Mouse (Mus musculus): ENCODE measurements around the gene Mms19. TPM values are rescaled to one million over a fixed set of nuclear protein-coding genes. Genes with fewer than 3 reads are reported as not detected.

Mms19 gene
- polyA plus RNA-seq (2015; fragmentation: Nextera tagmentation; extraction: Ambion mirVana) = 12.8 and 17.8 TPM in 2 replicates

GRCm38 (mm10) chr19:41980819-41981594 is at the start of gene Mms19:
Gene Mms19 (minus strand): TSS chr19:41981157.

DNA sequence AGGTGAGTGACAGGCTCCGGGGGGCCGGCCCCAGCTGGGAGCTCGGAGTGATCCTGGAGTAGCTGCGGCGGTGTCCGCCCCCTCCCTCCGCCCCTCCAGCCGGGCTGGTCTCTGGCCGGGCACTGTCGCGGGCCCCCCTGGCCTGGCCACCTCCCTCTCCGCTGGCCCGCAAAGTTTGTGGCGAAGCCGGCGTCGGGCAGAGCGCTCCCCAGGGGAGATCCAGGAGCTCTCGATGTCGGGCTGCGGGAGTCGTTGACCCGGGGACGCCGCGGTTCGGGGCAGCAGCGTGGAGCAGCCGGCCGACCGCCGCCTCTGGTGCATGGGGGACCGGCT is 604 bp upstream of the Mms19 start, which contains the start of gene Ubtd1:
Gene Ubtd1, plus strand, starts transcription at position 169 of the 333 bp plus-strand sequence.

GRCm38 (mm10) chr19:41933179-41934086 is 47.5 kb downstream of the Mms19 start, which contains the start of the genes Exosc1 and Zdhhc16:
Gene Exosc1 (minus strand): TSS chr19:41933423.
Gene Zdhhc16 (plus strand): TSS chr19:41933480.

DNA sequence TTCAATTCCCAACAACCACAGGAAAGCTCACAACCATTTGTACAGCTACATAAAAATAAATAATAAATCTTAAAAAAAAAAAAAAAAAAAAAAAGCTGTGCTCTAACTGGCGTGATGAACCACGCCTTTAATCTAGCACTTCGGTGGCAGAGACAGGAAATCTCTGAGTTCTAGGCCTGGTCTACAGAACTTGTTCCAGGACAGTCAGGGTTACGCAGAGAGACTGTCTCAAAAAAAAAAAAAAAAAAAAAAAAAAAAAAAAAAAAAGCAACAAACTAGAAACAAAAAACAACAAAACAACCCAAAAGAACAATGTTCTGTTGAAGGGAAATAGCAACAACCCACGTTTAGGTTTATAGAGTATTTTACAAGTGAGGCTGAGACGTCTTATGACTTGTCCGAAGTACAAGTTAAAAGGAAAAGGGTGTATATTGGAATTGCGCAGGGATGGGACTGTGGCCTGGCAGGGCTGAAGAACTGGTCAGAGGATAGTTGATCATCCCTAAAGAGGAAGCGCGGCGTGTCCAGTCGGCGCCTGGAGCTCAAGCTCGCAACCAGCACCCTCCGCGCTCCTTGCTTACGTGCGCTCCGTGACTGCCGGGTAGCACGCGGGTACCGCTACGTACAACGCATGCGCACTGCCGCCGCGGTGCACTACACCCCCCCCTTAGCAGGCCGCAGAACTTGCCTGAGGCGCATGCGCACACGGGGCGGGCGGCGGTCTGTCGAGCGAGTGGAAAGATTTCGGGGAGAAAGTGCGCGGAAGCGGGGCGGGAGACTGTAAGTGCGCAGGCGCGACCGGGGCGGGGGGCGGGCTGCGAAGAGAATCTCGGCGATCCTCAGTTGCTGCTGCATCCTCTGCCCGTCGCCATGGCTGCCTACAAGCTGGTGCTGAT is 69.5 kb downstream of the Mms19 start, which contains the start of gene Pgam1:
Gene Pgam1, plus strand, starts transcription at position 746 of the 896 bp plus-strand sequence.

DNA sequence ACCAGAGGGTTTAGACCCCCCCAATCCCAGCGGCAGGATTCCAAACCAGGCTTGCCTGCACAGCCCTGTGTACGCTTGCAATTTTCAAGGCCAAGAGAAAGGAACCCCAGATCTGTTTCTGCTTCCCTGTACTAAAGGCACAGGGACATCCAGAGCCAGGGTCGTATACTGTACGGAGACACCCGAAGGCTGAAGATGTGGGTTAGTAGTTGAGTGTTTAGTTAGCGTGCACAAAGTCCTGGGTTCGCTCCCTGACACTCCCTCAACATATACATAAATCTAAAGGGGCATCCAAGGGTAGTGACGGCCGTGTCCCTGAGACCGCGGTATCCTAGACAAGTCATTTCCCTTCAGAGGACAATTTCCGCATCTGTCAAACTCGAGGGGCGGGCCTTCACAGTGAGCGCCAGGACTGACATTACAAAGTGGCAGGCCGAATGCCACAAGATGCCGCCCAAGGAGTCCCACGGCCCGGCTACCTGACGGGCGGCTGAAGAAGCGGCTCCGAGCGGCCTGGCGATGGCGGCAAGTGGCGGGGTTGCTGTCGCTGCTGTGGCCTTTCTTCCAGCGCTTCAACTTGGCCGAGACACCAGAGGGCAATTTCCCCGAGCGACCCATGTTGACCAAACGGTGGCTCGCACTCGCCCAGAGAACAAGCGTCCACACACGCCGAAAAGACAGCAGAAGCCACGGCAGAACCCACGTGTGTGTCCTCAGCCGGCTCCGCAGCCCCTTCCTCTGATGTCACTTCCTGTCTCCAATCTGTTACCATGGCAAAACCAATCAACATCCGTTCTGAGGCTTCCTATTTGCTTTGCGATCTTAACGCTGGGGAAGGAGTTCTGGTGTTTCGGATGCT is 85.3 kb downstream of the Mms19 start, which contains the start of gene Rrp12:
Gene Rrp12, minus strand, starts transcription at position 714 of the 859 bp plus-strand sequence.

Other genes with a start within 250 kb of the Mms19 start
- 1.2 and 2.8 TPM in 2 replicates for gene Slit1, start 237.5 kb downstream of the Mms19 start, polyA plus RNA-seq (2015; fragmentation: Nextera tagmentation; extraction: Ambion mirVana)
- 5.1 and 5.2 TPM in 2 replicates for gene Arhgap19, start 179.1 kb downstream of the Mms19 start, polyA plus RNA-seq (2015; fragmentation: Nextera tagmentation; extraction: Ambion mirVana)
- gene Frat1, start 151.2 kb downstream of the Mms19 start, polyA plus RNA-seq (2015; fragmentation: Nextera tagmentation; extraction: Ambion mirVana) = 9.0 and 10.0 TPM in 2 replicates
- 5.9 and 6.0 TPM in 2 replicates for gene Frat2, start 133.0 kb downstream of the Mms19 start, polyA plus RNA-seq (2015; fragmentation: Nextera tagmentation; extraction: Ambion mirVana)
- gene Rrp12, start 85.0 kb downstream of the Mms19 start, polyA plus RNA-seq (2015; fragmentation: Nextera tagmentation; extraction: Ambion mirVana) = 3.3 and 4.6 TPM in 2 replicates
- 286 and 565 TPM in 2 replicates for gene Pgam1, start 69.2 kb downstream of the Mms19 start, polyA plus RNA-seq (2015; fragmentation: Nextera tagmentation; extraction: Ambion mirVana)
- 50.7 and 62.0 TPM in 2 replicates for gene Exosc1, start 47.7 kb downstream of the Mms19 start, polyA plus RNA-seq (2015; fragmentation: Nextera tagmentation; extraction: Ambion mirVana)
- 46.1 and 53.9 TPM in 2 replicates for gene Zdhhc16, start 47.7 kb downstream of the Mms19 start, polyA plus RNA-seq (2015; fragmentation: Nextera tagmentation; extraction: Ambion mirVana)
- 22.8 and 25.9 TPM in 2 replicates for gene Ubtd1, start 606 bp upstream of the Mms19 start, polyA plus RNA-seq (2015; fragmentation: Nextera tagmentation; extraction: Ambion mirVana)
- 0.87 and 1.7 TPM in 2 replicates for gene Ankrd2, start 54.8 kb upstream of the Mms19 start, polyA plus RNA-seq (2015; fragmentation: Nextera tagmentation; extraction: Ambion mirVana)
- 6.6 and 8.9 TPM in 2 replicates for gene Hoga1, start 64.5 kb upstream of the Mms19 start, polyA plus RNA-seq (2015; fragmentation: Nextera tagmentation; extraction: Ambion mirVana)
- gene 4933411K16Rik, start 71.1 kb upstream of the Mms19 start, polyA plus RNA-seq (2015; fragmentation: Nextera tagmentation; extraction: Ambion mirVana) = not detected in 2 replicates
- gene Morn4, start 105.2 kb upstream of the Mms19 start, polyA plus RNA-seq (2015; fragmentation: Nextera tagmentation; extraction: Ambion mirVana) = 17.2 and 27.5 TPM in 2 replicates
- 23.9 and 33.0 TPM in 2 replicates for gene Pi4k2a, start 109.3 kb upstream of the Mms19 start, polyA plus RNA-seq (2015; fragmentation: Nextera tagmentation; extraction: Ambion mirVana)
- 68.4 and 71.6 TPM in 2 replicates for gene Avpi1, start 147.9 kb upstream of the Mms19 start, polyA plus RNA-seq (2015; fragmentation: Nextera tagmentation; extraction: Ambion mirVana)
- 21.4 and 23.6 TPM in 2 replicates for gene Marveld1, start 166.2 kb upstream of the Mms19 start, polyA plus RNA-seq (2015; fragmentation: Nextera tagmentation; extraction: Ambion mirVana)
- 16.1 and 28.9 TPM in 2 replicates for gene Zfyve27, start 182.8 kb upstream of the Mms19 start, polyA plus RNA-seq (2015; fragmentation: Nextera tagmentation; extraction: Ambion mirVana)
- gene Sfrp5, start 221.1 kb upstream of the Mms19 start, polyA plus RNA-seq (2015; fragmentation: Nextera tagmentation; extraction: Ambion mirVana) = 6.9 and 19.9 TPM in 2 replicates